Mouse (Mus musculus): ENCODE measurements around the gene Dbndd2.

- TF ChIP-seq CTCF (IDR thresholded peaks at IDR 0.05; ENCODE audit: borderline replicate concordance, extremely low read depth, insufficient read depth, insufficient read length), result no peak
- TF ChIP-seq POLR2A (IDR thresholded peaks at IDR 0.05; ENCODE audit: borderline replicate concordance, extremely low read depth, insufficient read depth, insufficient read length, poor library complexity, severe bottlenecking), result no peak
These were observed 35.9 kb downstream of the Dbndd2 start for GRCm38 (mm10) chr2:164521841-164522240.
